Mouse (Mus musculus): ENCODE results near the gene Mettl21e.

DNA sequence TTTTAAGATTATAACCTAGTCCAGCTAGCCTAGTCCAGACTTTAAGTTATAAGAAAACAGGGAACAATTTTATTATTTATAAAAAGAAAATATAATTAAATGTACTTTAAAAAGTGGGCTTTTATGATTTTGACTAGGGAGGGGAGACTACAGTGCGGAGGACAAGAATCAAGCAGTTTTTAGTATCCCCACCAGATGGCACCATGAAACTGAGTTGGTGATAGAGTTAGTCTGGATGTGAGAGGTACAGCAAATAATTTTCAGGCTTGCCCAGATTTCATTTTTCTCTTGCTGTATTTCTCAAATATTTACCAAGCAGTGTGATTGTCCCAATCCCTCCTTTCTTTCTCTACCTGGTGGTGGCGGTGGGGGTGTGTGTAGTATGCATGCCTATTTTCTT is 10.3 kb upstream of the Mettl21e start:
- TF ChIP-seq MYOG (IDR thresholded peaks at IDR 0.05; ENCODE audit: control insufficient read depth, extremely low read depth, insufficient read length) (no peak), FOSL1 (IDR thresholded peaks at IDR 0.05; ENCODE audit: insufficient read depth, low read length, poor library complexity, severe bottlenecking) (no peak)

All from C2C12 (cell line).